Mouse (Mus musculus): ENCODE data around the gene Hoxb9. TPM values are rescaled to one million over a fixed set of nuclear protein-coding genes. Genes with fewer than 3 reads are reported as not detected.

Gene Hoxb9
- polyA plus RNA-seq, 1 experiment from 2014 or later = not detected

DNA sequence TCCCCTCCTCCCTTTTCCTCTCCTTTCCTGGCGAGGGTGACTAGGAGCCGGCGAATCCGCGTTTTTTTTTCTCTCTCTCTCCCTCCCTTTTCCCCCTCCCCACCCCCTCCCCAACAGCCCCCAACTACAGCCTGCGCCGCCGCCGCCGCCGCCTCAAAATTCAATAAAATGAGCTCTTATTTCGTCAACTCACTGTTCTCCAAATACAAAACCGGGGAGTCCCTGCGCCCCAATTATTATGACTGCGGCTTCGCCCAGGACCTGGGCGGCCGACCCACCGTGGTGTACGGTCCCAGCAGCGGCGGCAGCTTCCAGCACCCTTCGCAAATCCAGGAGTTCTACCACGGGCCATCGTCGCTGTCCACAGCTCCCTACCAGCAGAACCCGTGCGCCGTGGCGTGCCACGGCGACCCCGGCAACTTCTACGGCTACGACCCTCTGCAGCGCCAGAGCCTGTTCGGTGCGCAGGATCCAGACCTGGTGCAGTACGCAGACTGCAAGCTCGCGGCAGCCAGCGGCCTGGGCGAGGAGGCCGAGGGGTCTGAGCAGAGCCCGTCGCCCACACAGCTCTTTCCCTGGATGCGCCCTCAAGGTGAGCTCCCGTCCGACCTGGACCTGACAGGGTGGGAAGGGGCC, 11.7 kb downstream of the Hoxb9 start:
- no peaks in the 10 kb centered on the region for H3K36me3 ChIP-seq (replicated peaks)
- no peak overlapping the region for H3K4me3 ChIP-seq
- under 1% methylated on average over 49 of the region's 49 CpGs for WGBS
- H3K4me1 ChIP-seq = peaks cover 36% of the 10 kb centered on the region
- H3K27ac ChIP-seq = no peak overlapping the region
- no peak for DNase-seq (ENCODE audit: extremely low spot score, low spot score)
- H3K9me3 ChIP-seq = no peaks in the 10 kb centered on the region
- H3K27me3 ChIP-seq (ENCODE audit: poor library complexity, severe bottlenecking) = peaks cover 100% of the 10 kb centered on the region

DNA sequence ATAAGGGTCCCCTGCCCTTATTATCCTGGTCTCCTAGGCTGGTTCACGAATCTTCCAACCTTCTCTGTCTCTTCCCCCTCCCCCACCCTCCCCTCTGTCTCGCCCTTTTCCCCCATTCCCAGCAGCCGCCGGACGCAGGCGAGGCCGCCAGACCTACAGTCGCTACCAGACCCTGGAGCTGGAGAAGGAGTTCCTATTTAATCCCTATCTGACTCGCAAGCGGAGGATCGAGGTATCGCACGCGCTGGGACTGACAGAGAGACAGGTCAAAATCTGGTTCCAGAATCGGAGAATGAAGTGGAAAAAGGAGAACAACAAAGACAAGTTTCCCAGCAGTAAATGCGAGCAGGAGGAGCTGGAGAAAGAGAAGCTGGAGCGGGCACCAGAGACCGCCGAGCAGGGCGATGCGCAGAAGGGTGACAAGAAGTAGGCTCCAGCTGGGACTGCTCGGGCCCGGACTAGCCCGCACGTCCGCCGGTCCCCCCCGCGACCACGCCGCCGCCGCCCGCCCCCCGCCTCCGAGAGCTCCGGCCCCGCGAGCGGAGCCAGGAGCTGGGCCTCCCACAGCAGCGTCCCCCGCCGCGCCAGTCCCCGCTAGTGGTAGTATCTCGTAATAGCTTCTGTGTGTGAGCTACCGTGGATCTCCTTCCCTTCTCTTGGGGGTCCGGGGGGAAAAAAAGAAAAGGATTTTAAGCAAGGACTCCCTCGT, 12.9 kb downstream of the Hoxb9 start:
- Histone ChIP-seq H3K4me3 (peak overlapping the region; percentile 38), H3K36me3 (replicated peaks) (no peaks in the 10 kb centered on the region), H3K27ac (no peak overlapping the region), H3K4me1 (peaks cover 36% of the 10 kb centered on the region), H3K9me3 (no peaks in the 10 kb centered on the region), H3K27me3 (ENCODE audit: poor library complexity, severe bottlenecking) (peaks cover 100% of the 10 kb centered on the region)
- no peak for DNase-seq (ENCODE audit: extremely low spot score, low spot score)
- whole genome bisulfite sequencing = under 1% methylated on average over 49 of the region's 49 CpGs

DNA sequence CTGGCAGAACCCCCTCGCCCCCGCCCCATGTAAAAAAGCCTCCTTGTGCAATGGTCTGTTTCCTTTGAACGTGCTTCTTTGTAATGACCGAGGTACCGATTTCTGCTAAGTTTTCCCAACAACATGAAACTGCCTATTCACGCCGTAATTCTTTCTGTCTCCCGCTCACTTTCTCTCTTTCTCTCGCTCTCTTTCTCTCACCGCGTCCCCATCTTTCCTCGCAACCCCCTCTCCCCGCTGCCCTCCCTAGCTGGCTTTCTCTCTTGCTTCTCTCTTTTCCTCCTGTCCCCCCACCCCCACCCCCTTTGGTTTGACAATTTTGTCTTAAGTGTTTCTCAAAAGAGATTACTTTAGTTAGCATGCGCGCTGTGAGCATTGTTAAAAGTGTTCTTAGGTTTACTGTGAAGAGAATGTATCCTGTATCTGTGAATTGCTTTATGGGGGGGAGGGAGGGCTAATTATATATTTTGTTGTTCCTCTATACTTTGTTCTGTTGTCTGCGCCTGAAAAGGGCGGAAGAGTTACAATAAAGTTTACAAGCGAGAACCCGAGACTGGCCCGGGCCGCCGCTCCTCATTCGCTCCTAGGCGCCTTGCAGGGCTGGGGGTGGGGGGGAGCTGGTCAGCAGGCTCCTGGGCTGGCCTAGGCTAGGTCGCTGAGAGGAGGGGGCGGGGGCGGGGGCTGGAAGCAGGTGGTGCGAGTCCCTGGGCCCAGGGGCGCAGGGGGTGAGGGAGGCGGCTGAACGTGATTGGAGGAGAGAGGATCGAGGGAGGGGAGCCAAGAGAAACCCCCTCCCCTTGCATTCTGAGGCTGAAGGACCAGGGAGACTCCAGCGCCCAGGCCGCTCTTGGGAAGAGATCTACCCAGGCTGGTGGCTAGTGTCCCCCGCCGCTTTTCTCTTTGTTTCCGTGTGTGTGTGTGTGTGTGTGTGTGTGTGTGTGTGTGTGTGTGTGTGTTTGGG, 13.8 kb downstream of the Hoxb9 start:
- H3K27ac ChIP-seq = no peak overlapping the region
- H3K36me3 ChIP-seq (replicated peaks) = no peaks in the 10 kb centered on the region
- H3K4me1 ChIP-seq = peaks cover 36% of the 10 kb centered on the region
- peaks cover 100% of the 10 kb centered on the region for H3K27me3 ChIP-seq (ENCODE audit: poor library complexity, severe bottlenecking)
- WGBS = 1% methylated on average over 36 of the region's 37 CpGs
- H3K4me3 ChIP-seq = peak overlapping the region; percentile 38; the same call in 1 of the 2 replicates
- no peaks in the 10 kb centered on the region for H3K9me3 ChIP-seq
- no peak for DNase-seq (ENCODE audit: extremely low spot score, low spot score)

DNA sequence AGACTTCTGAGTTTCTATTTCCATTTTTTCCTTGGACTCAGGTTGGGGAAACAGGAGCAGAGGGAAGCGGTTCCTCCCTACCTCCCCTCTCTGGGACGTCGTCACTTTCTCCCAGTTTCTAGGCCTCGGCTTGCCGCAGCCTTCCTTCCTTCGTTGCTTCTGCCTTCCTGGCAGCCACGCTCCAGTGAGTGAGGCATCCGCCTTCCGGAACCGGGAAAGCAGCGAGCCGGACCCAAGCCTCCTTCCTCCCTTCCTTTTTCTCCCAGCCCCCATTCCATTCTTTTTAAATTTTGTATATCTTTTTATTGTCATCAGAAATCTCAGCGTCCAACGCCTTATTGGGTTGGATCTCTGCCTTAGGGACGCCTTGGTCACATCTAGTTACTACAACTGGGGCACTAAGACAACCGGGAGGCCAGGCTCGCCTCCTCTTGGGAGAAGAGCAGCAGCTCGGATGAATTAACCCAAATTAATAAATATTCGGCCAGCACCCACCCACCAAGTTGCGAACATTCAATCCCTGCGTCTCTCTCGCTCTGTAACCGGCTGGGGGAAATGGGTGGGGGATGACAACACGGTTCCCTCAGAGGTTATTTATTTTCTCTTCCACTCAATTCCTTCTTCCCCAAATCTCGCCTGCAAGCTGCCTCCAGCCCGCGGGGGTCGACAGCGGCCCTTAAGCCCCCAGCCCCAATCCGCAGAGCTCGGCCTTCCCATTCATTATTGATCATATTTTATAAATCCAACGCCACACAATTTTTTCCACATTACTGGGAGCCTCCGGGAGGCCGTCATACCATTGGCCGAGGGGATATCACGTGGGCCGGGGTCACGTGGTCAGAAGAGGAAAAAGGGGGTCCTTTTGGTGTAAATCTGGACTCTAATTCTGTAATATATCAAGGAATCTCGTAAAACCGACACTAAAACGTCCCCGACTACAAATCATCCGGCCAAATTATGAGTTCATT, 14.8 kb downstream of the Hoxb9 start, which contains the start of gene Hoxb7:
Gene Hoxb7, plus strand, starts transcription at position 853 of the 968 bp plus-strand sequence.
- Histone ChIP-seq H3K9me3 (no peaks in the 10 kb centered on the region), H3K27ac (no peak within 1 kb of the TSS), H3K27me3 (ENCODE audit: poor library complexity, severe bottlenecking) (peaks cover 100% of the 10 kb centered on the region), H3K36me3 (replicated peaks) (no peaks in the 10 kb centered on the region), H3K4me1 (peaks cover 36% of the 10 kb centered on the region), H3K4me3 (peak within 1 kb of the TSS; percentile 33)
- no peak for DNase-seq (ENCODE audit: extremely low spot score, low spot score)
- 1% methylated on average over 43 of the region's 43 CpGs for WGBS

DNA sequence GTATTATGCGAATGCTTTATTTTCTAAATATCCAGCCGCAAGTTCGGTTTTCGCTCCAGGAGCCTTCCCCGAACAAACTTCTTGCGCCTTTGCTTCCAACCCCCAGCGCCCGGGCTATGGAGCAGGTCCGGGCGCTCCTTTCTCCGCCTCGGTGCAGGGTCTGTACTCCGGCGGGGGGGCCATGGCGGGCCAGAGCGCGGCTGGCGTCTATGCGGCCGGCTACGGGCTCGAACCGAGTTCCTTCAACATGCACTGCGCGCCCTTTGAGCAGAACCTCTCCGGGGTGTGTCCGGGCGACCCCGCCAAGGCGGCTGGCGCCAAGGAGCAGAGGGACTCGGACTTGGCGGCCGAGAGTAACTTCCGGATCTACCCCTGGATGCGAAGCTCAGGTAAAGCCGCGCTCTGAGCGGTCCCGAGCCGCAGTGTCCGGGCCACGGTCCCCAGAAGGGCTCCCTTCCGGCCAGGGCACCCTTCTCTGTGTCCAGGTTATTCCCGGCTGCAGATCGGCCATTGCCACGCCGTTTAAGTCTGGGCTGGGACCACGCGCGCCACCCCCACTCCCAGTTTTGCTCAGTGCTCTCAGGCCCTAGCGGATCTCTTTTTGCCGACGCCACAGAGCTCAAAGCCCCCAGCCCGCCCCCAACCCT, 15.6 kb downstream of the Hoxb9 start:
- Histone ChIP-seq H3K27ac (no peak overlapping the region), H3K27me3 (ENCODE audit: poor library complexity, severe bottlenecking) (peaks cover 100% of the 10 kb centered on the region), H3K4me3 (peak overlapping the region; percentile 33), H3K4me1 (peaks cover 36% of the 10 kb centered on the region), H3K9me3 (no peaks in the 10 kb centered on the region), H3K36me3 (replicated peaks) (no peaks in the 10 kb centered on the region)
- under 1% methylated on average over 55 of the region's 55 CpGs for WGBS
- DNase-seq (ENCODE audit: extremely low spot score, low spot score) = no peak

DNA sequence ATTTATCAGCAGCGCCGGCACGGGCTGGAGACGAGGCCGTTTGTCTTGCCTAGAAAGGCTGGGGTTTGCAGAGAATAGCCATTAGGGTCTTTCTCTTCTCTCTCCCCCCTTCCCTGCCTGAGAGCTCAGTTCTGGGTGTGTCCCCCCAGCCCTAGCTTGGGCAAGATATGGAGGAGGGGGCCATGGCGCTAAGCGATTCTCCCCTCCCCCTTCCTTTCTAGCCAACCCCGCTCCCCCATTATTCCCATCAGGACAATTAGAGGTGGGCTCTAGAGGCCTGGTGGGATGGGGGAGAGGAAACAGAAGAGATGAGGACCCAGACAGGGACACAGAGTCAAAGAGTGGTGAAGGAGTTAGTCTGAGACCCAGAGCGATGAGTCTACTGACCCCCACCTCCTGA, 16.2 kb downstream of the Hoxb9 start:
- Histone ChIP-seq H3K27ac (no peak overlapping the region), H3K27me3 (ENCODE audit: poor library complexity, severe bottlenecking) (peaks cover 100% of the 10 kb centered on the region), H3K4me3 (no peak overlapping the region), H3K4me1 (peaks cover 36% of the 10 kb centered on the region), H3K36me3 (replicated peaks) (no peaks in the 10 kb centered on the region), H3K9me3 (no peaks in the 10 kb centered on the region)
- 0% methylated on average over 9 of the region's 9 CpGs for WGBS
- no peak for DNase-seq (ENCODE audit: extremely low spot score, low spot score)

DNA sequence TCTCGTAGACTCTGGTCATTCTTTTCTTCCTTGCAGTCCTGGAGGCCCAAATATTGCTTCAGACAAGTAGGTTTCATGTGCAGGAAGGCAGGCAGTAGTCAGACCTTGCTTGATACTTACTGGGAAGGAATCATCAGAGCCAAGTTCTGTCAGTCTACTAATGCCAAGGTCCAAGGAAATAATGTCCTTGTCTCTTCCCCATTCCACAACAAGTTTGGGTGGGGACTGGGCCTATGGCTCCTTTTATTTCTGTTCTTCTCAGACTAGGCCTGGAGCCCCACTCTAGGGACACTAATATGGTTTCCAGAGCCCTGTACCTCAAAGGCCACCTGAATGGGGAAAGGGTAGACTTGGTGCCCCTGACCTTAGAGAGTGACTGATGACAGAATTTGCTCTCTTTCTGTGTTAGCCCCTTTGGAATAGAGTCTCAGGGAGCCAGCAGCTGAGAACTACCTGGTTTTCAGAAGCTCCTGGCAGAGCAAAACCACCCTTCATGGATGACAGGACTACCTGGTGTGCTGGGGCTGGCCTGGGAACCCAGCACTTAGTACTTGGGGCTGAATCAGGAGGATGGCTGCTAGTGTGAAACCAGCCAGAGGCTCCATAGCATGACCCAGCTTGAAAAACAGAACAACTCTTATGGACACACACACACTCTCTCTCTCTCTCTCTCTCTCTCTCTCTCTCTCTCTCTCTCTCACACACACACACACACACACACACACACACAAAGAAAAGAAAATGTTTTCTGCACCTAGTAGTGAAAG, 17.4 kb downstream of the Hoxb9 start:
- WGBS = 13% methylated on average over 1 of the region's 1 CpGs
- Histone ChIP-seq H3K9me3 (no peaks in the 10 kb centered on the region), H3K4me3 (no peak overlapping the region), H3K27ac (no peak overlapping the region), H3K4me1 (peaks cover 29% of the 10 kb centered on the region), H3K36me3 (replicated peaks) (no peaks in the 10 kb centered on the region), H3K27me3 (ENCODE audit: poor library complexity, severe bottlenecking) (peaks cover 100% of the 10 kb centered on the region)
- no peak for DNase-seq (ENCODE audit: extremely low spot score, low spot score)

DNA sequence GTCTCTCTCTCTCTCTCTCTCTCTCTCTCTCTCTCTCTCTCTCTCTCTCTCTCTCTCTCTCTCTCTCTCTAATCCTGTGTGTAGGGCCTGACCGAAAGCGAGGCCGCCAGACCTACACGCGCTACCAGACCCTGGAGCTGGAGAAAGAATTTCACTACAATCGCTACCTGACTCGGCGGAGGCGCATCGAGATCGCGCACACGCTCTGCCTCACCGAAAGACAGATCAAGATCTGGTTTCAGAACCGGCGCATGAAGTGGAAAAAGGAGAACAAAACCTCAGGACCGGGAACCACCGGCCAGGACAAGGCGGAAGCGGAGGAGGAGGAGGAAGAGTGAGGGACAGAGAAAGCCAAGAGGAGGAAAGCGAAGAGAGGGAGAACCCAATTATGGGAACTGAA, 18.0 kb downstream of the Hoxb9 start:
- no peak for DNase-seq (ENCODE audit: extremely low spot score, low spot score)
- H3K27me3 ChIP-seq (ENCODE audit: poor library complexity, severe bottlenecking) = peaks cover 100% of the 10 kb centered on the region
- peaks cover 22% of the 10 kb centered on the region for H3K4me1 ChIP-seq
- no peaks in the 10 kb centered on the region for H3K36me3 ChIP-seq (replicated peaks)
- H3K9me3 ChIP-seq = no peaks in the 10 kb centered on the region
- 3% methylated on average over 21 of the region's 21 CpGs for WGBS
- no peak overlapping the region for H3K4me3 ChIP-seq
- no peak overlapping the region for H3K27ac ChIP-seq

DNA sequence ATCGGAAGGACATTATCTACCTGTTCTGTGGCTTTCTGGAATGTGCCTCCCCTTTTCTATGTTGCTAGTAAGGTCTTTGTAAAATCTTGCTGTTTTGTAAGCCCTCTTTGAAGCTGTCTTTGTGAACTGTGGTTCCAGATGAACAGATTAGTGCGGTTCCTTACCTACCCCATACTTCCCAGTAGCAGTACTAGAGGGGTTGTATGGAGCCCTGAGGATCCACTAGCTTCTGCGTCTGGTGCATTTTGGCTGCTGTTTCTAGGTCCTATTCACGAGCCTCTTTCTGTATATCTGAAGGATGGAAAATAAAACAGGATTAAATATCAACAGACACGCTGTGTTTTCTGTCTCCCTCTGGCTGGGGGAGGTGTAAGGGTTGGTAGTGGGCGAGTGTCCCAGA, 18.6 kb downstream of the Hoxb9 start:
- H3K27me3 ChIP-seq (ENCODE audit: poor library complexity, severe bottlenecking) = peaks cover 100% of the 10 kb centered on the region
- DNase-seq (ENCODE audit: extremely low spot score, low spot score) = no peak
- no peak overlapping the region for H3K4me3 ChIP-seq
- 6% methylated on average over 6 of the region's 6 CpGs for WGBS
- H3K36me3 ChIP-seq (replicated peaks) = no peaks in the 10 kb centered on the region
- peaks cover 17% of the 10 kb centered on the region for H3K4me1 ChIP-seq
- no peak overlapping the region for H3K27ac ChIP-seq
- no peaks in the 10 kb centered on the region for H3K9me3 ChIP-seq

DNA sequence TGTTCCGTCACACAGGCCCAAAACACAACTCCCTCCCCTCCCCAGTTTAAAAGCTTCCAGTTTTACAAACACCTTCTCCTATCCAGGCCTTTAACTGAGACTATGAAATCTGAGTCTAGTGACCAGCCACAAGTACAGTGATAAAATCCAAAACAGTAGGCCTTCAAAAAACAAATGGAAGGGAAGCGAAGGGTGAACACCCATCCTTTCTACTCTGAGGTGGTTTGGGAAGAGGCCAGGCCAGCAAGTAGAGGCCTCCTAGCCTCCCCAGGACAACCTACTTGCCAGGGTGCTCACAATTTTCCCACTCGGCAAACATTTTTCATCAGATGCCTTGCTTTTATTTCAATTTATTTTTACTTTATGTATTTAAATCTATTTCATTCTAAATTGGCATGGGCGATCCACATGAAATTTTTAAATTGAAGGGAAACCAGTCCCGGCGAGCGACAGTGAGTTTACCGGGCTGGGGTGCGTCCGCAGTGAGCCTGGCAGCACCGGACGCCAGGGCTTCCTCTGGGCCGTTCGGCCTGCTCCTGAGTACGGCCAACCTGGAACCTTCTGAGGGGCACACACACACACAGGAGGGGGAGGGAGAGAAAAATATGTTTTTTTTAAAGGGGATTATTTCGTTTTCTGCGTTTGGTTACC, 19.6 kb downstream of the Hoxb9 start:
- 4% methylated on average over 17 of the region's 17 CpGs for WGBS
- DNase-seq (ENCODE audit: extremely low spot score, low spot score) = no peak
- Histone ChIP-seq H3K9me3 (no peaks in the 10 kb centered on the region), H3K4me3 (no peak overlapping the region), H3K4me1 (peaks cover 11% of the 10 kb centered on the region), H3K27me3 (ENCODE audit: poor library complexity, severe bottlenecking) (peaks cover 100% of the 10 kb centered on the region), H3K27ac (no peak overlapping the region), H3K36me3 (replicated peaks) (no peaks in the 10 kb centered on the region)

Data from forebrain, embryonic 10.5 days (tissue).